Mouse (Mus musculus) small intestine, adult 2 months (tissue): ENCODE data around the gene Cdk13.

ENCODE experiments used
- CTCF ChIP-seq: fragments of 200-500 bp; IDR thresholded peaks from 2 replicates; pipeline ENCODE4 v1.5.1; 2012; ENCODE audit warnings: low read depth, mild to moderate bottlenecking, control low read depth, inconsistent platforms, low read length, moderate library complexity, mixed read lengths; ENCODE audit not compliant: insufficient replicate concordance, insufficient read length; ENCODE audit errors: extremely low read depth
- POLR2A ChIP-seq: fragments of 200-500 bp; IDR thresholded peaks from 2 replicates; pipeline ENCODE4 v1.6.1; 2012; ENCODE audit warnings: low read depth, mild to moderate bottlenecking, control low read depth, inconsistent platforms, low read length, moderate library complexity

GRCm38 (mm10) chr13:17689461-17689860 is 115.4 kb downstream of the Cdk13 start:
- TF ChIP-seq CTCF (no peak), POLR2A (no peak)
